Mouse (Mus musculus): Measurements from ENCODE around the gene Nqo2.

GRCm38 (mm10) chr13:33937151-33937550 is 27.3 kb upstream of the Nqo2 start:
- TF ChIP-seq CTCF (IDR thresholded peaks at IDR 0.05; ENCODE audit: low read depth, low read length), result no peak
- TF ChIP-seq POLR2A (IDR thresholded peaks at IDR 0.05; ENCODE audit: insufficient read depth, low read length), result no peak

Data from ES-Bruce4 (cell line).